Mouse (Mus musculus): ENCODE data around the gene Sbno2. TPM values are rescaled to one million over a fixed set of nuclear protein-coding genes. Genes with fewer than 3 reads are reported as not detected.

Gene Sbno2
- total and polyA plus RNA-seq, 3 experiments, result 9.7 to 24.2 (median 22.6) TPM

- no peak for TF ChIP-seq CHD1 (IDR thresholded peaks at IDR 0.05; ENCODE audit: low read depth, low read length)
- peak; percentile 32; the same call in 1 of the 2 replicates for TF ChIP-seq MXI1 (IDR thresholded peaks at IDR 0.05; ENCODE audit: low read depth, low read length)
- TF ChIP-seq UBTF (IDR thresholded peaks at IDR 0.05; ENCODE audit: low read depth, low read length), result no peak
- peak; percentile 1; the same call in 1 of the 2 replicates for TF ChIP-seq NRF1 (IDR thresholded peaks at IDR 0.05; ENCODE audit: low read depth, low read length)
- TF ChIP-seq POLR2A (IDR thresholded peaks at IDR 0.05; ENCODE audit: low read depth, low read length), result no peak
- TF ChIP-seq RCOR1 (conservative IDR thresholded peaks at IDR 0.05; ENCODE audit: low read depth, low read length), result no peak
- peak; percentile 22; the same call in 1 of the 2 replicates for TF ChIP-seq HCFC1 (IDR thresholded peaks at IDR 0.05; ENCODE audit: low read depth, low read length)
- TF ChIP-seq KAT2A (IDR thresholded peaks at IDR 0.05; ENCODE audit: insufficient replicate concordance, low read length), result no peak
- TF ChIP-seq ZNF384 (IDR thresholded peaks at IDR 0.05; ENCODE audit: low read depth, low read length), result no peak
- TF ChIP-seq MAX (IDR thresholded peaks at IDR 0.05; ENCODE audit: low read length), result peak; percentile 39; the same call in 1 of the 2 replicates
- no peak for TF ChIP-seq JUND (conservative IDR thresholded peaks at IDR 0.05; ENCODE audit: low read depth, low read length)
- TF ChIP-seq MAZ (IDR thresholded peaks at IDR 0.05; ENCODE audit: low read depth, low read length), result peak; percentile 78; the same call in 1 of the 2 replicates
- no peak for TF ChIP-seq USF2 (conservative IDR thresholded peaks at IDR 0.05; ENCODE audit: low read depth, low read length)
- no peak for TF ChIP-seq CHD2 (IDR thresholded peaks at IDR 0.05; ENCODE audit: low read length)
Observed at GRCm38 (mm10) chr10:80114341-80115284, 9.2 kb upstream of the Sbno2 start (continued).

DNA sequence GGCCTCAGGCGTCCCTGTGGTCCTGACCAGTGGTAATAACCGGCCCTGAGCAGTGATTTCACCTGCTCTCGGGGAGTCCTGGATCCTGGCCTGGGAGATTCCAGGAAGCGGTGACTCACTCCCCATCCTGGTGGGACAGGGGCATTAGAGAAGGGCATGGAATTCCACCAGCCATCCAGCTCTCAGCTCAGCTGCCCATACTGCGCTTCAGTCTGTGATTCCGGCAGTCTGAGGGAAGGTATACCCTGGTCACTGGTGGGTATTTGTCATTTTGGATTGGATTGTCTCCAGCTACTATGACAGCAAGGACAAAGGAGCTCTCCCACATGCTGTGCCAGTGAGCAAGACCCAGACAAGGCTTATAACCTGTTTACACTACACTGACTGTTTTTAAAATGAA, 2.3 kb upstream of the Sbno2 start:
- Histone ChIP-seq H3K27me3 (replicated peaks) (no peaks in the 10 kb centered on the region), H3K9ac (ENCODE audit: insufficient read depth, low read depth) (no peak overlapping the region), H3K9me3 (replicated peaks; ENCODE audit: low read length) (no peaks in the 10 kb centered on the region), H3K4me1 (ENCODE audit: control insufficient read depth in 1 of 2, insufficient read depth in 2 of 2) (peaks cover 11 to 39% of the 10 kb centered on the region in 2 experiments), H3K4me2 (ENCODE audit: insufficient read depth, low read depth, poor library complexity, severe bottlenecking) (no peak overlapping the region), H3K79me2 (replicated peaks; ENCODE audit: control insufficient read depth, extremely low read depth, insufficient read depth, poor library complexity, severe bottlenecking) (no peaks in the 10 kb centered on the region), H3K4me3 (replicated peaks in 1 of 3; ENCODE audit: low read depth in 2 of 3, low read length in 2 of 3, poor library complexity in 1 of 3) (no peak overlapping the region), H3K27ac (ENCODE audit: insufficient read depth, low read depth) (no peak overlapping the region), H3K36me3 (replicated peaks in 1 of 2; ENCODE audit: control insufficient read depth in 1 of 2, insufficient read depth in 1 of 2, low read length in 1 of 2) (no peaks in the 10 kb centered on the region)
- in situ Hi-C loops (cut with MboI; ENCODE audit: low pct_ligation_motif_present, low pct_unique_long_range_greater_than_20kb, low sequenced_read_pairs) (no loop called here), dilution Hi-C loops (cut with MboI; ENCODE audit: extremely low pct_ligation_motif_present, extremely low pct_unique_long_range_greater_than_20kb, low sequenced_read_pairs) (no loop called here)
- no peak for DNase-seq (ENCODE audit: extremely low read depth)
- no peak for TF ChIP-seq ETS1 (conservative IDR thresholded peaks at IDR 0.05; ENCODE audit: low read depth, low read length)
- TF ChIP-seq SMC3 (IDR thresholded peaks at IDR 0.05; ENCODE audit: low read depth, low read length), result no peak
- TF ChIP-seq NELFE (IDR thresholded peaks at IDR 0.05; ENCODE audit: low read depth, low read length), result no peak
- TF ChIP-seq RAD21 (IDR thresholded peaks at IDR 0.05; ENCODE audit: low read depth, low read length), result no peak
- no peak for TF ChIP-seq EP300 (IDR thresholded peaks at IDR 0.05; ENCODE audit: low read length)
- no peak for TF ChIP-seq CHD1 (IDR thresholded peaks at IDR 0.05; ENCODE audit: low read depth, low read length)
- no peak for TF ChIP-seq MYC (IDR thresholded peaks at IDR 0.05; ENCODE audit: low read depth, low read length)
- TF ChIP-seq TCF12 (IDR thresholded peaks at IDR 0.05; ENCODE audit: low read depth, low read length), result no peak
- TF ChIP-seq CHD2 (IDR thresholded peaks at IDR 0.05; ENCODE audit: low read length), result no peak
- no peak for TF ChIP-seq USF2 (conservative IDR thresholded peaks at IDR 0.05; ENCODE audit: low read depth, low read length)
- no peak for TF ChIP-seq E2F4 (IDR thresholded peaks at IDR 0.05; ENCODE audit: insufficient replicate concordance, low read depth, low read length)
- no peak for TF ChIP-seq MAX (IDR thresholded peaks at IDR 0.05; ENCODE audit: low read length)
- no peak for TF ChIP-seq MXI1 (IDR thresholded peaks at IDR 0.05; ENCODE audit: low read depth, low read length)
- TF ChIP-seq KAT2A (IDR thresholded peaks at IDR 0.05; ENCODE audit: insufficient replicate concordance, low read length), result no peak
- TF ChIP-seq ZKSCAN1 (IDR thresholded peaks at IDR 0.05; ENCODE audit: borderline replicate concordance, low read depth, low read length), result no peak
- TF ChIP-seq MAFK (IDR thresholded peaks at IDR 0.05; ENCODE audit: insufficient replicate concordance, low read length), result no peak
- TF ChIP-seq USF1 (IDR thresholded peaks at IDR 0.05; ENCODE audit: low read depth, low read length), result no peak

Data from CH12.LX (cell line).